Mouse (Mus musculus) T-helper 17 cell (primary cell): ENCODE measurements at regions not wholly inside any gene's neighbourhood (a gene's known extent, or its start where the extent isn't known, plus 50 kb on each side); places are given as distances from the start of the nearest gene placed in this dataset.

Experiments used
- in situ Hi-C, 2 experiments: fragments of 300-600 bp; cut with MboI, MseI; formaldehyde crosslinking; loops; 1 replicate in 1 of 2; 2 replicates in 1 of 2; pipeline ENCODE4 v1.15.1; 2025; ENCODE audit warnings: high pct_unique_total_duplicates in 2 of 2

DNA sequence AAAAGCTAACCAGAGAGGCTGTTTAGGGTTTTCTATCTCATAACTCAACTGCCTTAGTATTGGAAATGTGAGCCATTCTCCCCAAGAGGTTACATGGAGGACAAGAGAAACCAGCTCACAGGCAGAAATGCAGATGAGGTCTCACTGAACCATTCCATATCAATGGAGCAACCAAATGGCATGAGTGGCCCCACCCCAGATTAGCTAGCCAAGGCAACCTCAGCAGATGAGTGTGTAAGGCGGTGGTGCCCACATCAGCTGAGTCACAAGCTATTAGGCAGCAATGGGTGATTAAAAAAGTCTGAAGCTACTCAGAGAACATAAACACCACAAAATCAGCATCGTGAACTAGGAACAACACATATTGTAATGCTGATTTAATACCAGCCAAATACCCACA, 133.2 kb downstream of the Lpin1 start:
- in situ Hi-C loops = no loop called here

GRCm38 (mm10) chr12:16474361-16475080, 136.2 kb downstream of the Lpin1 start:
- in situ Hi-C loops = no loop called here

DNA sequence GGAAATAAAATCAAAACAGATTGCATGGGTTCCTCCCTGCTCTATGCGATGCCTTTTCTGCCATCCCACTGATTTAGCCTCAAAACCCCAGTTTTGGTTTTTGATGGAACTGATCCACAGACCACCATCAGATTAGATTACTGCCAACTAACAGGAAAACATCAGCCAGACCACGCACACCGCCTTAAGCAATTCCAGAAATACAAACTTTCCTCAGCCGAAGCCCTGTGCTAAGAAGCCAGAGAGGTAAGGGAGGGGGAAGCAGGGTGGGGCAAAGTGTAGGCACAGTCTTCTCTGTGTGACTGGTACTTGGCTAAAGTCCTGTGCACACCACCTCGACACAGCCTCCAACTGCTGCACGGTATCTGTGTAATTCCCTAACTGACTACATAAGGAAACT, 153.3 kb downstream of the Lpin1 start:
- in situ Hi-C loops = no loop called here

DNA sequence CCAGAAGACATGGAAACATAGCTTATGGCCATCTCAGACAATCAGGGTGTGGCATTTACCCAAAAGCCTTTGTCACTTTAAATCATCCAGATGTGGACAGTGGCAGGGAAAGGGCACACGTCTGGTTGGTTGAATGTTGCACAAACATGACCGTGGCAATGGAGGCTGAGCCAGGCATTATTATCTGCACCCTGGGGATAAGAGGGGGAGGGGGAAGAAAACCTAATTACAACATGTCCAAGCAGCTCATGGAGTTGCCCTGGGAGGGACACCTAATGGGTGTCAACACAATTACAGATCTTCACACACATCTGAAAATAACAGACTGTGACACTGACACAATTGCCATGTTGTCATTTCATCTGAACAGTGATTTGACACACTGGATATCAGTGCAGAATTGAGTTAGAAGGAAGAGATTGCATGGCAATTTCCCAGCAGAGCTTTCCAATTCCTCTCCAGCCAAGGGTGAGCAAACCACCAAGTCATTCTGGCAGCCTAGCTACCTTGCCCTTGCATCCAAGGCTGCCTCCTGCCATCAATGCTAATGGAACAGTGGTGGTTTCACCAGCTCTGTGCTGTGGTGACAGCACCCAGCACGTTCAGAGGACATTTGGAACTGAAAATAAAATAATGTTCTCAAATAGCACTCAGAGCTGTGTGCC, 159.9 kb downstream of the Lpin1 start:
- in situ Hi-C loops = no loop called here

- in situ Hi-C loops = loop anchor here in 1 of 2 experiments (5.0 kb wide), 1 partner anchor 36 kb away; no protein-coding TSS in a partner anchor
Measured at GRCm38 (mm10) chr12:16438717-16439116, 172.0 kb downstream of the Lpin1 start.

- in situ Hi-C loops = loop anchor here in 1 of 2 experiments (5.0 kb wide), 1 partner anchor 35 kb away; no protein-coding TSS in a partner anchor
Measured at GRCm38 (mm10) chr12:16436961-16437360, 173.8 kb downstream of the Lpin1 start.

DNA sequence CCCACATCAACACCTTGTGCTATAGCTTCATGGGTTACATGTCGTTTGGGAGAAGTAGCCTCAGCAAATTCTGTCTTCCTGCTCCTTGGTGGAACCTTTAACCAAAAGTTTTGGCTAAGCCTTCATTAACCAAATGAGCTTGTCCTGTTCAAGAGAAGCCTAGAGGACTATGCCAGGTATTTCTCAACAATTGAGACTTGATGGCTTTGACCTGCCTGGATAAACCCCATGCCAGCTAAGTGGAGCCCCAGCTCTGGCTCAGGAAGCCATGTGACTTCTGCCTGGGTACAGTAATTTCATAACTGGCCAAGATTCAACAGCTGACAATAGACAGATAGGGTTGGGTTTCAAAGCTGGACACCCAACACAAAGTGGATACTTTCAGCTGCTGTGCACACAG, 174.5 kb downstream of the Lpin1 start:
- in situ Hi-C loops = loop anchor here in 1 of 2 experiments (5.0 kb wide), 1 partner anchor 34 kb away; no protein-coding TSS in a partner anchor

- in situ Hi-C loops = loop anchor here in 1 of 2 experiments (5.0 kb wide), 1 partner anchor 32 kb away; no protein-coding TSS in a partner anchor
Measured at GRCm38 (mm10) chr12:16434739-16435138, 176.0 kb downstream of the Lpin1 start.

DNA sequence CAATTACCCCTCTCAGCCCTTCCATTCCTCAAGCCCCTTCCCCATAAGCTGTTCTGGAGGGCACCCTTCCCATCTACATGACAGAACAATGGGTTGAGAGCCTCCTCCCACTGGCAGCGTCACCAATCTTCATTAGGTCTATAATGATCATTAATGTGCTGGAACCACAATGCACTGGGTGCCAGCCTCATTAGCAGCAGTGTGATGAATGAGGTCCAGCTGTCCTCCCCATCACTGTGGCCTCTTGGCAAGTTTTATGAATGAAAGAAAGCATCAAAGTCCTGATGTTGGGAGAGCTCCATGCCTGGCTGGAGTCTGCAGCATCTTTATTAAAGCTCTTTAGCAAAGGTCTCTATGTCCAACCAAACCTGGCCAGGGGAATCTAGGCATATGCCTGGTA, 176.5 kb downstream of the Lpin1 start:
- in situ Hi-C loops = no loop called here

DNA sequence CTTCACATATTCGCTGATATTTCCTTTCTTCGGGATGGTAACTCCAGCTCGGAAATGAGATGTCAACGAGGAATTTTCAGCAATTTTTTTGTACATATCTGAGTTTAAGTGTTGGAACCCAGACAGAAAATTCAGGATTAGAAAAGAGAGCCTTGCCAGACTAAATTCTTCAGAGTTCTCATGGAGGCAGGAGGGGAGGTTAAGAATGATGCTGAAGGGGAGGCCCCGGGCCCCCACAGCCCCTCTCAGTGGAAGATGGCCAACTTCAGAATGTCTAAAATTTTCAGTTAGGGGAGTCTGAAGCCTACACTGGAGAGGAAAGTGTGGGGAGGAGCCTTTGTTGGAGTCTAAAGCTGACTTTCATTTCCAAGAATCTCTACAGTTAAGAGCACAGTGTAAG, 184.8 kb downstream of the Lpin1 start:
- in situ Hi-C loops = no loop called here

GRCm38 (mm10) chr12:16424526-16424925, 186.2 kb downstream of the Lpin1 start:
- in situ Hi-C loops = no loop called here

DNA sequence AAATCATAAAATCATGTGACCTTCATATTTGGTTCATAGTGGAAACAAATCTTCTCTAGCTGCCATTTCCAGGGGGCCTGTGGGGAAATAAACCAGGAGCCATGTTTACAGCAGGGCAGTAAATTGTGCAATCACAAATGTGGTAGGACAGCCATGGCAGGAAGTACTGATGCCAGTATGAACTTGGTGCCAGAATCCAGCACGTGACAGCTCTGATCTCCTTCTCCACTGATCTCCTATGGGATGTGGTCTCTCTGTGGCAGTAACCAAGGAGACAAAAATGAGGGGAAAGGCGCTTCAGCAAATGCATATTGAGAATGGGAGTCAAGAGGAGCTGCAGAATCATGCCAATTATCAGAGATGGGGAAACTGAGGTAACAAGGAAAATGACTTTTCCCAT, 215.0 kb downstream of the Lpin1 start:
- in situ Hi-C loops = no loop called here

DNA sequence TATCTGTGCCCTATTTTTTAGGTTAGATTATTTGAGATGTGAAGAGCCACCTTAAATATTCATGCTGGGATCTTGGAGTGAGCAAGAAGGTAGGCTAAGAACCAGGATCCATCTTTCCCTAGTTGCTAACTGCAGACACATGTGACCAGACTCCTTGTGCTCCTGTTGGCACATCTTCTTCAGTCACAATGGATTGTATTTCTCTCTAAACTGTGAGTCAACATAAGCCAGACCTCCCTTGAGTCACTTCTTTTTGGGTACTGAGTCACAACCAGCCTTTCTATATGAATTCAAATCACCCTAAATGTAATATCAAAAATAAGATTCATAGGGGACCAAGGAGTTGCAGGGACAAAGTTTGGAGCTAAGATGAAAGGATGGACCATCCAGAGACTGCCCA, 217.9 kb downstream of the Lpin1 start:
- in situ Hi-C loops = loop anchor here in 1 of 2 experiments (5.0 kb wide), 1 partner anchor 61 kb away; no protein-coding TSS in a partner anchor

DNA sequence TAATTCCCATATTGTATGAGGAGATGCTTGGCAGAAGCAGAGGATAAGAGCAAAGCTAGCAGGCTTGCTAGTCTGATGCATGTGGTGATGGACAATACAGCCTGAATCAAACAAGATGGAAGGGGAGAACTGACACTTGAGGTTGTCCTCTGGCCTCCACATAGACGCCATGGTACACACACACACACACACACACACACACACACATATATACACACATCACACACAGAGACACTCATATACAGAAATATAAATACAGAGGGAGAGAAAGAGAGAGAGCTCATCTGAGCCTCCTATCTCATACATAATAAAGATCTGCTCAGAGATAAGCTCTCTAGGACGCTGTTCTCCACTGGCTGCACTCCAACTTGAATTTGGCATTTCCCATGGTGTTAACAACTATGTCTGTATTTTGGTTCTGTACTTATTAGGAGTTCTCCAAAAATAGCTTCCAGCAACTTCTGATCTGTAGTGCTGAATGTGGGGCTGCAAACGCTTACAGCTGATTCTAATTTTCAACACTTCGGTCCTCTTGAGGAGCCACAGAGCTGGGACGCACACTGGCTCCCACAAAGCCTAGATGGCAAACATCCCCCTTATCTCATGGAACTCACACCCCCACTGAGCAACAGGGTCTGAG, 219.0 kb downstream of the Lpin1 start:
- in situ Hi-C loops = loop anchor here in 1 of 2 experiments (5.0 kb wide), 1 partner anchor 59 kb away; no protein-coding TSS in a partner anchor

- in situ Hi-C loops = loop anchor here in 1 of 2 experiments (5.0 kb wide), 1 partner anchor 59 kb away; no protein-coding TSS in a partner anchor
Measured at GRCm38 (mm10) chr12:16391163-16391562, 219.6 kb downstream of the Lpin1 start.

DNA sequence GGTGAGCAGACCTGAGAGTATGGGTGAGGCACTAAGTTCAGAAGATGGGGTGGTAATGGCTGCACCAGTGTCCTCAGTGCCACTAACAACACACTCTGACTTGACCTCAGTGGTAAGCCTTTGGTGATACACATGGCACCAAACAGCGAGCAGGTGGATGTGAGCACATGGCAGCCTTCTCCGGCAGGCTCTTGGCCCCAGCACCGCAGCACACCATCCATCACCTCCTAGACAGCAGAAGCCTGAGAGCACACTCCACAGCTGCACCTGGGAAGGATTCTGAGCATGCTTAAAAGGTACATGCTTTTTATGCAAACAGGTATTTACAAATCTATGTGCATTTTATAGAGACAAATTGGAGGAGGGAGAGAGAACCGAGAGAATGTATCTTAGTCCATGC, 223.7 kb downstream of the Lpin1 start:
- in situ Hi-C loops = no loop called here

DNA sequence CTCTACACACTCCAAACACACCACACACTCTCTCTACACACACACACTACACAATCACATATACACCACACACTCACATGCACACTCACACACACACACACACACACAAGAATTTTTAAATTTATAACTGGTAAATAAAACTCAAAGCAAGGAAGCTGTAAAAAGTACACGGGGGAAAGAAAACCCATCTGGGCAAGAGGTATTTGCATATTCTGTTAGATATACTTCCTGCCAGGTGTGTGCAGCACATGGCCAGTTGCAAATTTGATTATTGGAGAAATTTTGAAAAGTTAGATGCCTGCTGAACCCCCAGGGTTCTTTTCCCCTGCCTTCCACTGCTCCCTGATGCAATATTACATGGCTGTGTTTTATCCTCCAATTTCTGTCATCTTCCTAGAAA, 226.4 kb downstream of the Lpin1 start:
- in situ Hi-C loops = no loop called here

DNA sequence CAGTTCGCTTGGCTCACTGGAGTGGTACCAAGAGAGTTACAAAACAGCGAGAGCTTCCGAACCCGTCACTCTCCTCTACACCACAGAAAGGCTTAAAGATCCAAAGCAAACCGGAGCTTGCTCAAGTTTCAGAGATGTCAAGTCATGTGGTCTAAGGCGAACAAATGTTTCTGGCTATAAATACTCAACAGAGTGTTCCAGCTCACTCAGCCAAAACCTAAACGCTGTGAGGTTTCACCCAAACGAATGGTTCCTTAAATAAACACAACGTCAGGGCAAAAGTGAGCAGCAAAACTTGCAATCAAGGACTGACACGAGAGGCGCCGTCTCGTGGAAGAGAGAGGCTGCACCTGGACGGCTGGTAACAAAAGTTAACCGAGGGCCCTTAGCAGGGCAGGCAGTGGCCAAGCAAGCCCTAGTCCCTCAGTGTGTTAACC, 227.2 kb downstream of the Lpin1 start:
- in situ Hi-C loops = no loop called here

DNA sequence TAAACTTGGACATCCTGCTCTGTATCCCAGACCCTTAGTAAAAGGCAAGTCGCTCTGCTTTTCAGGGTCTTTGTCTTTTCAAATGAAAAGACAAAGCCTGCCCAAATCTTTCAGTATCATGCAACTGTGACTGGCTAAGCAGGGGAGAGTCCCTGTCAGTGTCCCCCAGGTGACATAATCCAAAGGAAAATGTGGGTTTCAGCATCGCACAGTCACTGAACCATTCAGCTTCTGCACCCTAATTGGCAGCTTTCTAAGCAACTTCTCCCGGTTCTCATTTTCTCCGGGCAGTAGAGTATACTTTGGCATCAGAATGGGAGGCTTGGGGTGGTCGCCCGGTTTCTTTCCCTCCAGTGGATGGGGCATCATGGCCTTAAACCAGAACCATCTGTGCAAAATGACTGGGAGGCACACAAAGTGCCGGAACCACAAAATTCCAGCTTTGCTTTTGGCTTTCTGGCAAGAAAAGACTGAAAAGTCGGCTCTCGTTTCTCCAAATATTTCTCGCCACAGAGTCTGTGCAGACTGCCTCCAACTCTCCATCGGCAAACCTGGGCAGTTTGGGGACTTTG, 228.3 kb downstream of the Lpin1 start:
- in situ Hi-C loops = no loop called here

- in situ Hi-C loops = no loop called here
Measured at GRCm38 (mm10) chr12:16381026-16381425, 229.7 kb downstream of the Lpin1 start.

GRCm38 (mm10) chr12:16380346-16380745, 230.4 kb downstream of the Lpin1 start:
- in situ Hi-C loops = no loop called here

GRCm38 (mm10) chr12:16379415-16379814, 231.4 kb downstream of the Lpin1 start:
- in situ Hi-C loops = no loop called here
